Mouse (Mus musculus) ovary, postnatal 36 days (tissue): ENCODE results near the gene Zbtb38.

ENCODE experiments used
- DNase-seq: peaks from one replicate; pipeline ENCODE4 v3.0.0; 2022; ENCODE audit warnings: low spot score, mixed read lengths

Zbtb38 gene

GRCm38 (mm10) chr9:96758749-96759597, 6.3 kb upstream of the Zbtb38 start:
- DNase-seq: peak; percentile 50

- DNase-seq: no peak
Observed at GRCm38 (mm10) chr9:96756638-96757435, 4.2 kb upstream of the Zbtb38 start.

- no peak for DNase-seq
Observed at GRCm38 (mm10) chr9:96755761-96756160, 3.1 kb upstream of the Zbtb38 start.

GRCm38 (mm10) chr9:96754625-96754969, 2.0 kb upstream of the Zbtb38 start:
- no peak for DNase-seq

- no peak for DNase-seq
Observed at GRCm38 (mm10) chr9:96753921-96754624, 1.4 kb upstream of the Zbtb38 start.

GRCm38 (mm10) chr9:96753392-96753791, 761 bp upstream of the Zbtb38 start:
- no peak for DNase-seq

GRCm38 (mm10) chr9:96751821-96752602, 619 bp downstream of the Zbtb38 start:
- DNase-seq: no peak

- DNase-seq: no peak
Observed at GRCm38 (mm10) chr9:96750636-96751035, 2.0 kb downstream of the Zbtb38 start.

GRCm38 (mm10) chr9:96746527-96746926, 6.1 kb downstream of the Zbtb38 start:
- no peak for DNase-seq

GRCm38 (mm10) chr9:96744909-96745308, 7.7 kb downstream of the Zbtb38 start:
- DNase-seq: no peak

- no peak for DNase-seq
Observed at GRCm38 (mm10) chr9:96741365-96742085, 11.1 kb downstream of the Zbtb38 start.

GRCm38 (mm10) chr9:96740712-96741364, 11.8 kb downstream of the Zbtb38 start:
- DNase-seq: no peak

GRCm38 (mm10) chr9:96739808-96740711, 12.6 kb downstream of the Zbtb38 start:
- no peak for DNase-seq

- no peak for DNase-seq
Observed at GRCm38 (mm10) chr9:96738563-96739355, 13.9 kb downstream of the Zbtb38 start.

GRCm38 (mm10) chr9:96735946-96736345, 16.7 kb downstream of the Zbtb38 start:
- no peak for DNase-seq

- no peak for DNase-seq
Observed at GRCm38 (mm10) chr9:96733425-96733717, 19.3 kb downstream of the Zbtb38 start.

GRCm38 (mm10) chr9:96732644-96733424, 19.8 kb downstream of the Zbtb38 start:
- DNase-seq: no peak

GRCm38 (mm10) chr9:96731961-96732511, 20.6 kb downstream of the Zbtb38 start:
- no peak for DNase-seq
